Mouse (Mus musculus) A20 (cell line): ENCODE data around the gene Trim54.

Experiments used
- DNase-seq: peaks from one replicate; pipeline ENCODE4 v3.0.0-alpha.2; 2011; ENCODE audit warnings: low read depth, low spot score

Gene Trim54

DNA sequence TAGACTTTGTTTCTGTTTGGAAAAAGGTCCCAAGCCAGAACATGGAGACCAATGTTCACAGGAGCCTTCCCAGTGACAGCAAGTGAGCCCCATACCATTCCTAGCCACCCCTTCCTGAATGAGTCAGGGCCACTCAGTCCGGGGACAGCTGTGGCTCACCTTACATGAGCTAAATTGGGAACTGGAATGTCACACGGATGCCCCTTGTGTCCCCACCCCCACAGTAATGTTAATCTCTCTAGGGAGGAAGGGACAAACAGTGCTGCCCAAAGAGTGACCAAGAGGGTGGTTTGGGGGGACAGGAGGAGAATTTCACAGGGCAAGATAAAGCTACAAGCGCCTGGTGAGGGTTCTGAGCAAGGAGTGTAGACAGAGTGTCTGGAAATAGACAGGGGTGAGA lies at the start of gene Trim54:
Gene Trim54, plus strand, starts transcription at position 359 of the 400 bp plus-strand sequence.
- no peak for DNase-seq

DNA sequence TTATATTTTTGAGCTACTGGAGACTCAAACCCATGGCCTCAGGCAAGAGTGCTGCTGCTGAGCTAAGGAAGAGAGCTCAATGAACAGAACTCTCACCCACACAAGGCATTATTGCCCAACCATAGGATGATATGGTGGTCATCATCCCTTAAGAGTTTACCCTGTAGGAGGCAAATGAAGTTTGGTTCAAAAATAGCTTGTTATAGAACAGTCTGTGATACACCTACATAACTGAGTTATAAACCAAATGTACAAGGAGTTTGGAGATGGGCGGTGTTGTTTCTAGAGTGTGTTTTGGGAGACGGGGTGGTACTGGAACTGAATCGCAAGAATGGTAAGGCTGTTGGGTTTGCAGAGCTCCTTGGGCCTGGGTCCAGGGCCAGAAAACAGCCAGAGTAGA lies 46.7 kb upstream of the Trim54 start:
- no peak for DNase-seq

- no peak for DNase-seq
Observed at GRCm38 (mm10) chr5:31071059-31071458, 45.5 kb upstream of the Trim54 start.

GRCm38 (mm10) chr5:31071821-31072220 lies 44.7 kb upstream of the Trim54 start:
- no peak for DNase-seq

- DNase-seq = no peak
Observed at GRCm38 (mm10) chr5:31073176-31073575, 43.3 kb upstream of the Trim54 start.

GRCm38 (mm10) chr5:31076346-31076745 lies 40.2 kb upstream of the Trim54 start:
- DNase-seq = no peak

DNA sequence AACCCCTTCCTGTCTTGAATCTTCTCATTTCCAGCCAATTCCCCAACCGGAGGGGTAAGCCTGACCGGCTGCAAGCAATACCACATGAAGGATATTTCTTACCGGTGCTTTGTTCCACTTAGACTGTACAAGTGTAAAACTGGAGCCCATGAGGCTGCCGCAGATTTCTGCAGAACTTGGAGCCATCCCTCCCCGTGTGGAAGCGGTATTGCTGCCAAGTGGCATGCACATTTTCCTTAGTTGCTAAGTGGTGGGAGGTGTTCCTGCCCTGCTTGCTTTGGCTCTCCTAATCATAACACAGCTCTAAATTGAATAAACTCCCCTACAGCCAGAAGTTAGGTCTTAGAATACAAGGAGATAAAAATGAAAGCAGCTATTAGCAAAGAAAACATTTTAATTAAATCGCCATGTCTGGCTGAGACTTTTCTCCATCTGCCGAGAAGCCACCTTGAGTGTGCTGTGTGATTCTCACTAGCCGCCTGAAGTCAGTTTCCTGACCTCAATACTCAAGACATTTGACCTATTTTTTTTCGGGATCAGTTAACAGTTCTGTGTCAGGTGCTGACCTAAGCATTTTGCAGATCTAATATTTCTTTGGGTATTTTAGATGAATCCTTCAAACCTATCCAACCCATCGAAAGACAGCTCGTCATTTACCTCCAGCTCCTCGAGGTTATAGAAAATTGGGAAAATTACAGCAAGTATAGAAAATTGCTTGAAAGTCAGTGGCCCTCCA lies 36.3 kb upstream of the Trim54 start:
- no peak for DNase-seq

DNA sequence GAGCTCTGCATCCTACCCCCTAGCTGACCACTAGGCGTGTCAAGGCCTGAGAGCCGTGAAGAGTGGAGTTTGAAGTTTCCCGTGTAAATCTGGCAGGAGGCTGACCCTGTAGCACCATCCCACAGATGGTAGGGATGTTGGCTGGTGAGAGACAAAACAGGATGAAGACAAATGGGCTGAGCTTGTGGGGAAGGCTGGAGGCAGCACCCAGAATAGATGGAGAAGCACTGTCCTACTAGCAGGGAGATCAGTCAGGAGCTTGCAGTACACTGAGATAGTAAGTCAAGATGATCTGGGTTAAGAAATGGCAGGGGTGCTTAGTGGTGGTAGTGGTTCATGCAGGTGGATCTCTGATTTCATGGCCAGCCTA lies 35.7 kb upstream of the Trim54 start:
- DNase-seq = no peak

DNA sequence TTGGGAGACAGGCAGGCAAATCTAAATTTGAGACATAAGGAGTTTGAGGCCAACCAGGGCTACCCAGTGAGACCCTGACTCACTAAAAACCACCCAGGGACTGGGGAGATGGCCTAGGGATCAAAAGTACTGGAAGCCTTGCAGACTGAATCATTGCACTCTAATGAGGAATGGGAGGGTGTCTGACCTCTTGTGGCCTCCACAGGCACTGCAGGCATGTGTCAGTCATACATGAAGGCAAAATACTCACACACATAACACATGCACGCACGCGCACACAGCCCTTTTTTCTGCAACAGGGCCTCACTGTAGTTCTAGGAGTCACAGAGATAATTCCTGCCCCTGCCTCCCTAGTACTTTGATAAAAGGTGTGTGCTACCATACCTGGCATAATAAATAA lies 35.1 kb upstream of the Trim54 start:
- DNase-seq = peak; percentile 67

GRCm38 (mm10) chr5:31082355-31082754 lies 34.2 kb upstream of the Trim54 start:
- DNase-seq = peak; percentile 64

GRCm38 (mm10) chr5:31082935-31083625 lies 33.4 kb upstream of the Trim54 start:
- DNase-seq = peak; percentile 21

DNA sequence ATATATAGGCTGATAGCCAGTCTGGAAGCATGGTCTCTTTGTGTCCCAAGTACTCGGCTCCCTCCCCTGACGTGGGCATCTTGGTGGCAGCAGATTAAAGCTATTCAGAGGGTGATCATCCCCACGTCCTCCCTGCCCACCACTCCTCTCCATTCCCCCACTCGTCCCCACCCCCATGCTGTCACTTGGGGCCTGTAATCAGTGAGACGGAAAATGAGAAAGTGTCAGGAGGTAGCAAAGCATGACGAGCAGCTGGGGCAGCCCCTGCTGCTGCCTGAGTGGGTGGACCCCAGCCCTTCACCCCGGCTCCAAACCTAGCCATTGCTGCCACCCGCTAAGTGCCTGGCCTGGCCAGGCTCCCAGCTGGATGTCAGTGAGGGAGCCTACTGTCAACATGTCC lies 32.6 kb upstream of the Trim54 start:
- peak; percentile 55 for DNase-seq

DNA sequence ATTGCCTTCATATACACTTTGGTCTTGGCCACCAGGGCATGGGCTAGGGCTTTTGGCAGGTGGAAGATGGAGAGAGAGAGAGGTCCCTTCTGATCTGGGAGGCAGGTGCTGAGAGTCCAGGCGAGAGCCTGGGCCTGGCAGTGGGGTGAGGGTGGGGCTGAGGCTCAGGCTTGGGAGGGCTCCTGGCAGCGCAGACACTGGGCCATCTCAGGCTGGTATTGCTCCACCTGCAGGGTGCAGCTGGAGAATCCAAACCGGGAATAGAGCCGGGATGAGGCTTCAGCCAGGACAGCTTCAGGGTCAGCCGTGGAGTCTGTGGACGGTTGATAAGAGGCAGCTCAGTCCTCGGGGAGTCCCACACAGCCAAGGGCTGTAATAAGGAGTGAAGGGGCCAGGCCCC lies 29.9 kb upstream of the Trim54 start:
- no peak for DNase-seq

DNA sequence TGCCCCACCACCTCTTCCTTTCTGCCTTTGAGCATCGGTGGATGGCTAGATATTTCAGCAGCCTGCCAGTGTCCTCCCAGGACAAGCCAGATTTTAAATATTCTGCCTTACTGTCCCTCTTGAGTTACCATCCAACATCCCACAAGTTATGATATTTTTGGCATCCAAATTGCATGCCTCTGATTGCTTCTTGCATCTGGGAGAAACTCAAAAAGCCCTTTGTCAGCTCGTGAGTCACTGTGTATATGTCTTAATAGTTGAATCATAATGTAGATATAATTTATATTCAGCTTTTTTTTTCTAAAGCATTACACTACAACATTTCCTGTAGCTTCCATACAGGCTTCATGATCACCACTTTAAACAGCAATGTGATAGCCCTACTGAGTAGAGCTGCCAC lies 29.4 kb upstream of the Trim54 start:
- DNase-seq = no peak

DNA sequence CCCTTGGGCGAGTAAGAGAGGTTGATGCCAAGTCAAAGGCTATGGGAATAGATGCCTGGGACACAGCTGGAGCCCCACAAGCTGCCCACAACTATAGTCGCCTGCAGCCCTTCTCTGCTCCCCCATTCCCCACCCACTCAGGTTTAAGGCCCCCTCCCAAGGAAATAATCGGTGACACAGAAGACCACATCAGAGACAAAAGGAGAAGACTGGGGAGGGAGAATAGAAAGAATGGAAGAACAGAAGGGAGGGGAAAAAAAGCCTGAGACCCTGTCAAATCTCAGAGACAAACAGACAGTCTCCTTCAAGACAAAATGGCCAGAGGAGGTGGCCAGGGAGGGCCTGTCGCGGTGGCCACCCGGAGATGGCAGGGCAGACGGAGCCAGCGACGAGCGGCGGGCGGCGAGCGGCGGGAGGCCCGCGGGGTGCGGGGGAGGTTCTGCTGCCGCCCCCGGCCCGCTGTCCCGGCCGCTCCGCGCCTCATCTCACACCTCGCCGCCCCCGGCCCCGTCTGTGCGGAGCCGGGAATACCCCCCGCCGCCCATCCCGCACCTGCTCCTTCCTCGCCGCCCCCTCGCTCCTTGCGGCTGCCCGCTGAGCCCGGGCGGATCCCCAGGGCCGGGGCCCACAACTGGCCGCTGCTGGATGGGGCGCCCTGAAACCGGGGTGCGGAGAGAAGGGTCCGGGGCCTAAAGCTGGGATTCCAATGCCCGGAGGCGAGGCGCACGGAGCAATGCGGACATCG lies 24.1 kb upstream of the Trim54 start:
- no peak for DNase-seq

- no peak for DNase-seq
Observed at GRCm38 (mm10) chr5:31093151-31094041, 23.1 kb upstream of the Trim54 start.

DNA sequence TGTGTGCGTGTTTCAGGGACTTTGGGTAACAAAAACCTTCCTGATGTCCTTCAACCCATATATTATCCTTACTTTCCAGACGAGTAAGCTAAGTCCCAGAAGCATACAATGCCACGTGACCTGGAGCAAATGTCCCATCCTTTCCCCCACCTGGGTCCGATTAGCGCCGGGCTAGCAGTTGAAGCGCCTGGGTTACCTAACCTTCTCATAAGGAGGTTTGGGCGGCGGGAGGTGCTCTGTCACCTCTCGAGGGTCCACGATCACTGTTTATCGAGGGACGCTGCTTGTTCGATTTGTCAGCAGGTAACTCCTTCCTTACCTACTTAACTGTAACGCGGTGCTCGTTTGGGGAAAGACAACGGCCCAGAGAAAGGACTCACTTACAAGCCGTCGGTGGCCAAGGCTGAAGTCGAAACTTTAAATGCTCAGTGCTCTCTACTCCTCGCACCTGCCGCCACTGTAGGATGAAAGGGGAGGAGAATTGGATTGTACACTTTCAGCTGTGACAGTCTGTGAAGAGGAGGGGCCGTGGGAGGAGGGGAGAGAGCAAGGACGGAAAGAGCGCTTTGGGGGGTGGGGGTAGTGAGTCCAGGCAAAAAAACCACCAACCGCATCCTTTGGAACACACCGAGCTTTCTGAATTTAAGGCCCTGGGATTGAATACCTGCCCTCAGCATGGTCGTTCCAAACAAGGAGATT lies 22.3 kb upstream of the Trim54 start:
- DNase-seq = no peak

GRCm38 (mm10) chr5:31094799-31095691 lies 21.5 kb upstream of the Trim54 start:
- peak; percentile 29 for DNase-seq

DNA sequence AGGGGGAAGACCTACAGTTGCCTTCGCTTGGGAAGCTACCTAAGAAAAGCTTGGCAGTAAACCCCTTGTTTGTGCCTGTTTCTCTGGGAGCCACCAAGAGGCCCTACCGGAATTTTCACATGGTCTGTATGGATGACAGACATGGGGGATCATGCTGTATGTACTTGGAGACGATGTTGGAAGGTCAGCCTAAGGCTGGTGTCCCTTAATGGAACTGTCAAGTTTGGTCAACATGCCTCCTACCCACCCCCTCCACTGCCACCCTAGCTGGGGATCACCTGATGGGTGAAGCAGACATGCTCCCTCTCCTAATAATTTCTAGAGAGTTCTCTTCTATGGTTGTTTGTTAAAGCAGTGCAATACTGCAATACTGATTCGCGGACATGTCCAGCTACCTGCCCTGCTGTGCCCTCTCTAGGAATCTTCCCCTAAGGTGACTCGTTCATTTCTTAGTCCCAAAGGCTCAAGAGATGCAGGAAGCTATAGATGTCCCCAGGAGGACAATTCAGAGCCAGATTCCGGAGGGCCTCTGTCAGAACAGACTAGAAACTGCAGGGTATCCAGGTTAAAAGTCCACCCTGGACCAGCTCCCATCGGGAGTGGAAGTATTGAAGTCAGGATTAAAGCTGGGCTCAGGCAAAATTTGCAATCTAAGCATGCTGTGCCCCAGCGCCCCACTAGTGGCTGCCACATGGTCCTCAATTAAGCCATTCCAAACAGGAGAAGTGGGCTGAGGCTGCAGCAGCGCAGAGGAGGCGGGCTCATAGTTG lies 20.6 kb upstream of the Trim54 start:
- DNase-seq = no peak
